Comparison of ENCODE assay signal across 22 mouse cellular contexts in the genomic region with DNA sequence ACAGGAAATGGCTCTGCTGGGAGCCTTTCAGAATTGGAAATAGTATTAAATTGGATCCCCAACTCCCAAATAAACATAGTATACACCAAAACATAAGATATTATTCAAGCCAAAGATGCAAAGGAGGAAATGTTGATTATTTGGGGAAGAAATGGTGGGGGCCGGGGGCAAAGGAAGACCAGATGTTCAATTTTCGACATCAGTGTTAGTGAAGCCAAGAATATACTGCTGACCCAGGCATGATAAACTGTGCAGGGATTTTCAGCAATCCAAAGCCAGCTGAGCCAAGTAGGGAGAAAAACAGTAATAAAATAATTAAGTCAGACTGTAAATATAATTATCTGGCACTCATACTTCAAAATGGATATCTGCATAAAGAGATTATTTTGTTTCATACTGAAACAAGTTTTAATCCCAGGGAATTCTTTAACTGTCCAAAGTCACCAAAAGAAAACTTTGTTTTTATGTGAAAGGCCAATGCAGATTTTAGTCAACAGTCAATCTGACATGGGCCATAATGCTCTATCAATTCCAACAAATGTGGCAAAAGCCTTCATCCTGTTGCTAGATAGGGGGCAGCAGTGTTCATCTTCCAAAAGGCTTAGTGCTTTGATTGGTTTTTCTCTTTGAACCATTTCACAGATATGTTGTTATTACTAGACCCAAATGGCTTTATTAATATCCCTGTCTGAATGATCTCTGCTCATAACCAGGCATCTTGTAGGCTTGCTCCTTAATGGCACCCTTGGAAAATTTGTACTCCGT. TPM values are rescaled to one million over a fixed set of nuclear protein-coding genes. Genes with fewer than 3 reads are reported as not detected.
A peak's percentile ranks its signal among the peaks of the same experiment; 100 is the strongest.
DNase-seq lines count a peak whose midpoint lies in the region; ATAC-seq and TF ChIP-seq lines count a peak whose summit lies in the region.
"Had no signal": no experiment of that assay in that cellular context is flagged by ENCODE, and none has a peak within 500 bp of the region (broad histone marks: within the 10 kb centered on the region; RNA-seq: fewer than 3 reads in every experiment).

No protein-coding gene starts in this region.

- no peak overlapping the region for H3K4me3 ChIP-seq in heart, embryonic 10.5 days
- no peak overlapping the region for H3K4me3 ChIP-seq in left cerebral cortex, adult 2 months
- H3K4me3 ChIP-seq in lung, postnatal 0 days (ENCODE audit: low read depth, low read length): no peak overlapping the region
- H3K4me3 ChIP-seq: embryonic facial prominence, embryonic 15.5 days; hindbrain, embryonic 10.5 days; midbrain, embryonic 12.5 days had no signal

- no peak overlapping the region for H3K27ac ChIP-seq in heart, embryonic 10.5 days
- H3K27ac ChIP-seq in left cerebral cortex, adult 2 months: no peak overlapping the region
- no peak overlapping the region for H3K27ac ChIP-seq in lung, postnatal 0 days (ENCODE audit: low read length)
- H3K27ac ChIP-seq: embryonic facial prominence, embryonic 15.5 days; hindbrain, embryonic 10.5 days; midbrain, embryonic 12.5 days had no signal

- no peak; the same call in 1 of the 2 replicates for ATAC-seq in lung, postnatal 0 days
- ATAC-seq: CD4-positive, CD25-positive, alpha-beta regulatory T cell, adult 4 months; forebrain, embryonic 16.5 days; hindbrain, embryonic 16.5 days had no signal

- no peaks in the 10 kb centered on the region for H3K36me3 ChIP-seq in heart, embryonic 10.5 days
- H3K36me3 ChIP-seq in lung, postnatal 0 days (ENCODE audit: insufficient read depth, low read length): no peaks in the 10 kb centered on the region
- H3K36me3 ChIP-seq: embryonic facial prominence, embryonic 15.5 days; G1E; hindbrain, embryonic 10.5 days; midbrain, embryonic 12.5 days had no signal

- H3K27me3 ChIP-seq in heart, embryonic 10.5 days (ENCODE audit: insufficient read depth, poor library complexity, severe bottlenecking): no peaks in the 10 kb centered on the region
- no peaks in the 10 kb centered on the region for H3K27me3 ChIP-seq in lung, postnatal 0 days (replicated peaks; ENCODE audit: insufficient read depth, low read length)
- H3K27me3 ChIP-seq: embryonic facial prominence, embryonic 15.5 days; midbrain, embryonic 12.5 days had no signal

- WGBS in heart, embryonic 10.5 days: 83% methylated on average over 3 of the region's 3 CpGs
- 75% methylated on average over 3 of the region's 3 CpGs for WGBS in lung, postnatal 0 days

- no peaks in the 10 kb centered on the region for H3K9me3 ChIP-seq in heart, embryonic 10.5 days
- no peaks in the 10 kb centered on the region for H3K9me3 ChIP-seq in lung, postnatal 0 days (ENCODE audit: low read length)
- H3K9me3 ChIP-seq: embryonic facial prominence, embryonic 15.5 days; G1E; hindbrain, embryonic 10.5 days; midbrain, embryonic 12.5 days had no signal

- TF ChIP-seq CTCF in left cerebral cortex, adult 2 months (IDR thresholded peaks at IDR 0.05): peak; percentile 14; the same call in 1 of the 2 replicates
- TF ChIP-seq CTCF in lung, postnatal 0 days (IDR thresholded peaks at IDR 0.05): peak; percentile 37; the same call in 1 of the 2 replicates

- no peaks in the 10 kb centered on the region for H3K4me1 ChIP-seq in heart, embryonic 10.5 days
- no peaks in the 10 kb centered on the region for H3K4me1 ChIP-seq in lung, postnatal 0 days (ENCODE audit: insufficient read depth, low read depth, low read length)
- H3K4me1 ChIP-seq: embryonic facial prominence, embryonic 15.5 days; hindbrain, embryonic 10.5 days; midbrain, embryonic 12.5 days had no signal

- no peak overlapping the region for H3K9ac ChIP-seq in lung, postnatal 0 days (replicated peaks; ENCODE audit: low read depth)
- H3K9ac ChIP-seq: embryonic facial prominence, embryonic 15.5 days; midbrain, embryonic 12.5 days had no signal

- DNase-seq in heart, adult 11 months: peak; percentile 17
- DNase-seq in heart, embryonic 10.5 days (ENCODE audit: low spot score): no peak
- DNase-seq in left cerebral cortex, adult 2 months (ENCODE audit: extremely low spot score in 1 of 2, low spot score in 2 of 2): no peak
- no peak for DNase-seq in left cerebral cortex, postnatal 36 days (ENCODE audit: low spot score in 2 of 2)
- peak; percentile 23 for DNase-seq in lung, postnatal 0 days (ENCODE audit: low spot score)
- no peak for DNase-seq in lung, postnatal 36 days
- DNase-seq in adipocyte (ENCODE audit: low spot score): peak; percentile 58
- DNase-seq in right cerebral cortex, adult 2 months (ENCODE audit: low spot score in 2 of 2): no peak
- DNase-seq: adrenal gland, postnatal 36 days; cerebellum, adult 9-10 months; kidney, adult 11 months had no signal

- no peak for TF ChIP-seq EP300 in lung, postnatal 0 days (IDR thresholded peaks at IDR 0.05)

- intact Hi-C loops in left cerebral cortex, adult 2 months (cut with DNase I): no loop called here
- intact Hi-C loops in left cerebral cortex, postnatal 36 days (cut with DNase I): no loop called here

- H3K4me2 ChIP-seq in lung, postnatal 0 days (replicated peaks; ENCODE audit: low read depth, low read length): no peak overlapping the region
- H3K4me2 ChIP-seq: embryonic facial prominence, embryonic 15.5 days; heart, embryonic 11.5 days; midbrain, embryonic 12.5 days had no signal

RNA-seq across cellular contexts. Expression of a gene that starts 30.1 kb away (rescaled TPM):
- polyA plus RNA-seq in heart, embryonic 10.5 days (2016; fragmentation: Nextera tagmentation; extraction: Ambion mirVana): 11.4 and 14.9 TPM in 2 replicates
- 1 to 10 TPM; 6.9 to 8.6 TPM for total RNA-seq in left cerebral cortex, adult 2 months (2021)
- 1 to 10 TPM; 6.4 to 9.8 TPM for total RNA-seq in left cerebral cortex, postnatal 36 days (2021)
- 23.6 and 27.0 TPM in 2 replicates for polyA plus RNA-seq in lung, postnatal 0 days (2015; fragmentation: Nextera tagmentation; extraction: Ambion mirVana)
- total RNA-seq: megakaryocyte progenitor cell, adult 5-6 weeks; monocyte, adult 5-6 weeks; neutrophil, adult 5-6 weeks had no signal
- polyA plus RNA-seq: CD4-positive, CD25-positive, alpha-beta regulatory T cell, adult 4 months; G1E had no signal

Comparison
In these comparisons a context has a peak if more than half of its experiments do, and no peak if none do; other contexts are left out.
1. DNase-seq: peak in heart, adult 11 months (single experiment), lung, postnatal 0 days (single experiment) and adipocyte (single experiment); none in heart, embryonic 10.5 days (single experiment), left cerebral cortex, adult 2 months (0 of 2), left cerebral cortex, postnatal 36 days (0 of 2), lung, postnatal 36 days (single experiment) and right cerebral cortex, adult 2 months (0 of 2).